Mouse (Mus musculus): ENCODE measurements around the gene Rps16. TPM values are rescaled to one million over a fixed set of nuclear protein-coding genes. Genes with fewer than 3 reads are reported as not detected.

Rps16 gene
- total RNA-seq, 2 experiments from 2014 or later, result 298 to 415 TPM

DNA sequence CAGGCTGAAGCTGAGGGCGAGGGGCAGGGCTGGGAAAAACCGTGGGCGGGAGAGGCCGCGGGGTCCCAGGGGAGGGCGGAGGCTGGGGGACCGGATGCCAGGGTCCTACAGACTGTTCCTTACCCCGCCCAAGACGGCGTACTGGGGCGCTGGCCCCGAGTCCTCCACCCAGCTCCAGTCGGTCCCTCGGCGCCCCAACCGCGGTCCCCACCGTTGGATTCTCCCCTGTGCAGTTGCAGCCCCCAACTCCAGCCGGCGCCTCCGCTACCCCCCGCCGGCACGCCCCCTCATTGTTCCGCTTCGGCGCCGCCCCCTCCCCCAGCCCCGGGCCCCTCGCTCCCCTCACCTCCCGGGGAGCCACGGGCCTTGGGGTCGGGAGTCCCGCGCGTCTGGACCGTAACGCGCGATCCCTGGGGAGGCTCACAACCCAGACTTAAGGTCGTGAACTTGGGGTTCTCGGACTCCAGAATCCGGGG is 21.1 kb downstream of the Rps16 start:
- intact Hi-C loops (cut with DNase I), result no loop called here
- DNase-seq, result peak in 1 of 2 experiments; percentile 74

DNA sequence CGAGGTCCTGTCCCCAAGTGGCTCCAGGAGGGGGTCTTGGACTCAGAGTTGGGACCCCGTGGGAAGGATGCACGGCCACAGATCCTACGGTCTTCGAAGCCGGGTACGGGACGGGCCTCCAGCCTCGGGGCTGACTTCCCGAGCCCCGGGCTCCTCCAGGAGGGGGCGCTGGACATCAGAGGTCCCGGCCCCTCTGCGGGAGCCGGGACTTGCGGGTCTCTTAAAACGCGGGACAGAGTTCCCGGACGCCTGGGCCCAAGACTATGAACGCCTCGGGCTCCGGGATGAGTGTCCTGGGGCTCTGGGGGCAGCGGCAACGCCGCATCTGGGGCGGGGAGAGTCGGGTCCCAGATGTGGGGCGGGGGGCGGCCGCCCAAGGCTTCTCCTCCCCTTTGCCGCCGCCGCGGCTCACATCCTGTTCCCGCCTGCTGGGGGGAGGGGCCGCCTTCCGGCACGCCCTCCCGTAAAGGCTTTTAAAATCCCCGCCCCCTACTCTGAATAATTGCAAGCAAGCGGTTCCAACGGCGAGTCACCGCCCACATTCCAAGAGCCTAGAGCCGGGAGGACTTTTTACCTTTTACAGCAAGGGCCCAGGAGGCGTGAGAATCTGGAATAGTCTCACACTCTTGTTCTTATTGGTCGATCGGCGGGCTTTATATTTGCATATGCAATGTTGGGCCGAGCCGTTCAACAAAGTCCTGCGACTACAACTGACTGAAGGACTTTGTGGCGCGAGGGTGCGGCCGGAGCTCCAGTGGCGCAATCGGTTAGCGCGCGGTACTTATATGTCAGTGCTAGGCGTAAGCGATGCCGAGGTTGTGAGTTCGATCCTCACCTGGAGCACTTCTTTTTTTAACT is 22.0 kb downstream of the Rps16 start, which contains the start of gene Plekhg2:
TSS of gene Plekhg2 (minus strand) at position 349 of the 858 bp plus-strand sequence.
- peak; percentile 96 to 99 for DNase-seq
- intact Hi-C loops (cut with DNase I), result loop anchor here (1.0 kb wide), 1 partner anchor 14 kb away; no protein-coding TSS in a partner anchor

DNA sequence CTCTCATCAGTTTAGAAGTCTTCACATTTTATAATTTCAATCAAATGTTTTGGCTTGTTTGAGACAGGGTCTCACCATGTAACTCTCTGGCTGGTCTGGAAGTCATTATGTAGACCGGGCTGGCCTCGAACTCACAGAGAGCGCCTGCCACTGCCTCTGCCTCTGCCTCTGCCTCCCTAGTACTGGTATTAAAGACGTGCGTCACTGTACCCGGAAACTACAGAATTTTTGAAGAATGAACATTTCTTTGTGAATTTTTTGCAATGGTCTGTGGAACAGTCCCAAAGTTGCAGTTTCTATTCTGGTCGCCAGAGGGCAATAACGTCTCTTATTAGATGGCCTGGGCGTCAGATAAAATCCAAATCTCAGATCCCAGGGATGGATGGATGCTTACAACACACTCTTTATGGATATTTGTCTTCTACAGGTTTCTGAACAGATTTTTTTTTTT is 22.7 kb downstream of the Rps16 start:
- intact Hi-C loops (cut with DNase I), result loop anchor here (1.0 kb wide), 1 partner anchor 13 kb away; no protein-coding TSS in a partner anchor
- DNase-seq, result peak in 1 of 2 experiments; percentile 72

DNA sequence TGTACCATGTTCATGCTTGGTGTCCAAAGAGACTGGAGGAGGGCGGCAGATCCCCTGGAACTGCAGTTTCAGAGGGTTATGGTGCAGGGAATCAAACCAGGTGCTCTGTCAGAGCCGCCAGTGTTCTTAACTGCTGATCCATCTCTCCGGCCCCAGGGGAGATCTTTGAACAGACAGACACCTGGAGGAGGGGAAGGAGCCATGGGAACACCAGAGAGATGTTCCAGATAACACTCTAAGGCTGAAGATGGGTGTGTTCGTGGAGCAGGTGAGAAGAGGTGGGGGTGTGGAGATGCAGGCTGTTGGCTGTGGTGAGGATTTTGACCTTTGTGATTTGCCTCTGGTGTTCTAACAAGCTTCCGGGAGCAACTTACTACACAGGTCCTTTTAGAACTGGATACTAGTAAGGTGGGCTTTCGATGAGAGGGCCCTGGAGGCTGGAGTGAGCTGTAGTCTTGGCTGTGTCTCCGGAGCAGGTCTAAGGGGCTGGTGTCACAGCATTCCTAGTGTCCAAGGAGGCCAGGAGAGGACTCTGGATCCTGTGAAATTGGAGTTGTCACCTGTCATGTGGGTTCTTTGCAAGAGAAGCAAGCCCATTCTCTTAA is 23.5 kb downstream of the Rps16 start:
- intact Hi-C loops (cut with DNase I), result loop anchor here (1.0 kb wide), 1 partner anchor 12 kb away; no protein-coding TSS in a partner anchor
- DNase-seq, result no peak

DNA sequence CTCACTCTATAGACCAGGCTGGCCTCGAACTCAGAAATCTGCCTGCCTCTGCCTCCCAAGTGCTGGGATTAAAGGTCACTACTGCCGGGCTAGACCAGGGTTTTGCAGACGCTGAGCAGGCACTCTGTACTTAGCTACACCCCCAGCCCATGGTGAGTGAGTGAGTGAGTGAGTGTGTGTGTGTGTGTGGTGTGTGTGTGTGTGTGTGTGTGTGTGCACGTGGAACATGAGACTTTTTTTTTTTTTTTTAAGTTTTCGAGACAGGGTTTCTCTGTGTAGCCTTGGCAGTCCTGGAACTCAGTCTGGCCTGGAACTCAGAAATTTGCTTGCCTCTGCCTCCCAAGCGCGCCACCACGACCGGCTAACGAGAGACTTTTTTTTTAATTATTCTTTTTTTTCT is 24.2 kb downstream of the Rps16 start:
- DNase-seq, result no peak
- intact Hi-C loops (cut with DNase I), result no loop called here

DNA sequence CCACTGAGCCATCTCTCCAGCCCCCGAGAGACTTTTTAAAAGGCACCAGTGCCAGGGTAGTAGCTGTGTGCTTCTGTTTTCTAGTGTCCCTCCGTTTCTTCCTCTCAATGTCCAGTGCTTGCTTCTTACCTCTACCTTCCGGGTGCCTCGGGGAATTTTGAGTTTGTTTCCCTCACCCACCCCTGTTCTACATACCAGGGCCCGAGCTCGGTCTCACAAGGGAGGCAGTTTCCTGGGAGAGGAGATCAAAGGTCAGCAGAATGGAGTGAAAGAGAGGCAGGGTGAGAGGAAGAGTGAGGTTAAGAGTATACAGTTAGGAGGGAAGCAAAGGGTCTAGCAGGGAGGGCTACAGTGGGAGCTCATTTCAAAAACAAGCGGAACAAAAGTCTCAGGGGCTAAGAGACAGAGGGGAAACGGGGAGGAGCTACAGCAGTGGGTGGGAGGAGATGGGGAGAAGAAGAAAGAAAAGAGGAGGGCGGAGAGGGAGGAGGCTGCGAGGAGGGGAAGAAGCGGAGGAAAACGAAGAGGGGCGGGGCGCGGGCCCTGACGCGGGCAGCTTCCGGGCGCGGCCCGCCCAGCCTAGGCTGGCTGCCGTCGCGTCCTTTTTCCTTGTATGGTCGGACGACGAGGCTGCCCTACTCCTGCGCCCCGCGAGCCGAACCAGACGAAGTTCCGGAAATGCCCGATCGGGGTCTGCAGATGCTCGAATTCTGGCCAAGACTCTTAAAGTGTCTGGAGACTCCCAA is 24.9 kb downstream of the Rps16 start:
- peak; percentile 84 to 91 for DNase-seq
- intact Hi-C loops (cut with DNase I), result no loop called here

DNA sequence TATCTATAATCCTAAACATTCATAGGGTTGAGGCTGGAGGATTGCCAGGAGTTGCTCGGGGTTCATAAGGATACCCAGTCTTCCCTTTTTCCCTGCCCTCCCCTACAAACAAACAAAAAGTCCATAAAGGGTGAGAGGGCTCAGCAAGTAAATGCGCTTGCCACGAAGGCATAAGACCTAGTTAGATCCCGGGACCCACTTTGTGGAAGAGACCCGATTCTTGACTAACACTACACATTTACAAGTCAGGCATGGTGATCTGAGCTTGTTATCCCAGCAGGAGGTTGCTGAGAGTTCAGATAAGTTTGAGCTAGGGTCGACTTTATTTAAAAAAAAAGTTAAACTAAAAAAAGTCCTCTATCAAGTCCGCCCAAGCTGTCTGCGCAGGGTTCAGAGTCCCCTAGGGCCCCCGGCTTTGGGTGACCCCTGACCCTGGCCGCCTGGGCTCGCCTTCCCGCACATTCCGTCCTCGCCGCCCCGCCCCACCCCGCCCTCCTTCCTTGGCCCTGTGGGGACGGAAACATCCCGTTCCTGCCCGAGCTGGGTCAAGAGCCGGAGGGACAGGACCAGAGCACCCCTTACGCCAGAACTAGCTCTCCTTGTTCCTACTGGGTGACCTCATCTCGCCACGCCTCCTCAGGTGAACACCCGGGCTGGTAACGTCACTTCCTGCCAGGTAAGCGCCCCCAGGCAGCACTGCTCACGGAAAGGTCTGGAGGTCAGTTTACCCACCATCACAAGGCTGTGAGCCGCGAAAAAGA is 25.7 kb downstream of the Rps16 start:
- DNase-seq, result peak; percentile 72 to 87
- intact Hi-C loops (cut with DNase I), result no loop called here

DNA sequence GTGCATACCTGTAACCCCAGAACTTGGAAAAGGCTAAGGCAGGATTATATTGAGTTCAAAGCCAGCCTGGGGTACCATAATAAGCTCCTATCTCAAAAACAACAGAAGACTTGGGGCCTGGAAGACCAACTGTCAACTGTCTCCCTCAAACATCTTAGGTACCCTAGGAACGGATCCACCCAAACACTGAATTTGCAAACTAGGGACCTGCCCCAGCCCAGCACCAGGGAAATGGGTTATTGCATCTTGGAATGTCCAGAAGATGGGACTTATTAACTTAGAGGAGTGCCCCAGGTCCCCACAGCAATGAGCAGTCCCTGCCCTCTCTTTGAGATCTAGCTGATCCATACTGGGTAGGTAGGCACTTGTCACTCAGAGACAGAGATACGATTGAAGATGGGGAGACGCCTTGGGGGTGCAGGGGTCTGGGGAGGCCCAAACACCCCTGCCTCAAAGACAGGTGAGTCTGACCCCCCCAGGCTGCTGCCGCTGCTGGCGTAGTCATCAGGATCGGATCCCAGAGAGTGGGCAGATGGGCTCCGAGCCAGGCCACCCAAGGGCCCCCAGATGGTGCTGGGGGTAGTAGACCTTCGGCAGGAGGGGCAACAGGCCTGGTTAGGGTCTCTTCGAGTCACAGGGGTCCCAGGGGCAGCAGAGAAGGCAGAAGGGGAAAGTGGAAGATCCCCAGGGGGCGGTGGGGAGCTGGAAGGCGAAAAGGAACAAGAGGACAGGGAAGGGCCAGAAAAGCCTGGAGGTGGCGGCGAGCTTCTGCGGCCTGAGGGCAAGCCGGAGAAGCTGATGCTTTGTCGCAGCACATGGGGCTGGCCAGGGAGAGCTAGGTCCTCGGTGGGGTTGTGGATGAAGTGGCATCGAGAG is 27.0 kb downstream of the Rps16 start:
- intact Hi-C loops (cut with DNase I), result no loop called here
- peak in 1 of 2 experiments; percentile 53 for DNase-seq

DNA sequence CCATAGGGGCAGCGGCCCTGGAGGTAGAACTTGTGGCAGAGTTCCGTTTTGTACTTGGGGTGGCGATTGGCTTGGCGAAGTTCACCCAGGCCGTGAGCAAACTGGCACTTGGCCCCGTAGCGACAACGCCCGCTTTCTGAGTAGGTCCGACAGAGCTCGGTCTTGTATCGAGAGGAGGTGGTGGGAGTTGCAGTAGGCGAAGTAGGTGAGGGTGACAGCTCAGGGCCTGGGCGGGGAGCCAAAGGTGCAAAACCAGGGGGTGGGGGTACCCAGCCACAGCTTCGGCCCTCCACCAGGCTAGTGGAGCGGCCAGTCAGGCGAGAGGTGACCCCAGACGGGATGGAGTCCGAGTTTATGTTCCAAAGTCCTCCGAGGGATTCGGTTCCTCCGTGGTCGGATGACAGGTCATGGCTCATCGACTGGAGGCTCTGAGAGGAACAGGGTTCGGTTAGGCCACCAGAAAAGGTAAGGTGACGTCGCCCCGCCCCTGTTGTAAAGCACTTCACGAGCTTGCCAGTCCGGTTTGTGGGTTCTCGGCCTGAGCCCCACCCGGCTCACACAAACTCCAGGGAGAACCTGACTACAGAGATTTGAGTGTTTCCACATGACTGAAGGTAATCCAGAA is 27.7 kb downstream of the Rps16 start:
- peak; percentile 58 to 67 for DNase-seq
- intact Hi-C loops (cut with DNase I), result no loop called here

DNA sequence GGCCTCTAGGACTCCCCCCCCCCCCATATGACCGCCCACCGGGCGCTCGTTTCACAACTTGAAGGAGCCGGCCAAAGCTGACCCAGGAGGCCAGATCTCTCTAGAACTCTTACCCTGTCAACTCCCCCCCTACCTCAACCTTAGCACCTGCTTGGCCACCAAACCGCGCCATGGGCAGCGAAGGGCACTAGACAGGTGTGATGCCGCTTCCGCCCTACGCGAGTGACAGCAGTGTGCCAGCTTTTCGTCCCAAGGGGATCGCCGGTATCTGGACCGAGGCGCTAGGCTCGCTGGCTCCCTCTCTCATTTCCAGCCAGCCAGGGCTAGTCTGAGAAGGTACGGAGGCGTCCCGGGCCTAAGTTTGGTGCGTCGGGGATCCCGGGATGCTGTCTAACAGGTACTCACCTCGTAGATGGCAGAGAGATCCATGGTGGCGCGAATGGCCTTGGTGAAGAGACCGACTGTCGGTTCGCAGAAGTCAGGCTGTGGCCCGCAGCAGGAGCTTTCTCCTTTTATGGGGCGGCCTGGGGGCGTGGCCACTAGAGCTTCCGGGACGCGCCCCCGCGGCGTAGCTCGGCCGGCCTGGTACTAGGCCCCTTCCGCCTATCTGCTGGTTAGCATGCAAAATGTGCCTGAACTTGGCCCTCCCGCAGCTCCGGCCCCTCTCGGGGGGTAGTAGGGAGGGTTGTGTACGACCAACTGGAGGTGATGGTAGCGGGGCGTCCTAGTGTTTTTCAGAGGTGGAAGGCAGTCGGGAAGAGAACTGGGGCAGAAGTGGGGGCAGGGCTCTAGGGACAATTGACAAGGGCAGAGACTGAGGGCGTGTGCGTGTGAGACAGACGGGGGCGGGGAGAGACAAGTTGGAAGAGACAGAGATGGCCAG is 28.6 kb downstream of the Rps16 start:
- DNase-seq, result peak; percentile 96
- intact Hi-C loops (cut with DNase I), result no loop called here

DNA sequence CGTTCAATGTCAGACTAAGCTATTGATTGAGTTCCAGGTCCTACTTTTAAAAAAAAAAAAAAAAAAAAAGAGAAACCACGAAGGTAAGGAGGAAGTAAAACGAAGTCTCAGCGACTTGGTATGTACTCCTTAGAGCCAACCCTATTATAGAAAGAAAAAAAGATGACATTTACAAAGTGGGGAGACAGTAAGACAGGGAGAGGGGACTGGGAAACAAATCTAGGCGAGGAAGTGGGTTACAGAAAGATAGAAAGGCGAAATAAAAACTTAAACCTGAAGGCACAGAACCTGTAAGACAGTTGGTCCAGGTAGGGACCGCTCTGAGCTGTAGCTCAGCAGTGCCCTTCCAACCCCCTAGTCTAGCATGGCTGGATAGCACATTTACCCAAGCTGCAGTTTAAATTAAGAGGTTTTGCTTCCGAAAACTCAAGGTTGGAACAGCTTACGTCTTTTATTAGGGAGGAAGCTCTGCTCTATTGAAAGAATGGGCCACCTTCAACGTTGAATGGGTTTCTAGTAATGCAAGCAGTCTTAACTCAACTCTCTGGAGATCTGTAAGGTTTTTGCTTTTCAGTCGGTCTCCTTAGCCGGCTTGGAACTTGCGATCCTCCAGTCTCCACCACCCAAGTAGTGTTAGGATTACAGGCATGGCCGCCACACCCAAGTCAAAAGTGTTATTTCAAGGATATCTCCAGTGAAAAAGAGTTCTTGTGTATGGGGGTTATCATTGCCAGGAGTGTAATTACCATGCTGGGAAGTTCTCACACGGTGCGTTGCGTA is 30.0 kb downstream of the Rps16 start, which contains the start of gene Zfp36:
TSS of gene Zfp36 (minus strand) at position 17 of the 780 bp plus-strand sequence.
- DNase-seq, result no peak
- intact Hi-C loops (cut with DNase I), result no loop called here

DNA sequence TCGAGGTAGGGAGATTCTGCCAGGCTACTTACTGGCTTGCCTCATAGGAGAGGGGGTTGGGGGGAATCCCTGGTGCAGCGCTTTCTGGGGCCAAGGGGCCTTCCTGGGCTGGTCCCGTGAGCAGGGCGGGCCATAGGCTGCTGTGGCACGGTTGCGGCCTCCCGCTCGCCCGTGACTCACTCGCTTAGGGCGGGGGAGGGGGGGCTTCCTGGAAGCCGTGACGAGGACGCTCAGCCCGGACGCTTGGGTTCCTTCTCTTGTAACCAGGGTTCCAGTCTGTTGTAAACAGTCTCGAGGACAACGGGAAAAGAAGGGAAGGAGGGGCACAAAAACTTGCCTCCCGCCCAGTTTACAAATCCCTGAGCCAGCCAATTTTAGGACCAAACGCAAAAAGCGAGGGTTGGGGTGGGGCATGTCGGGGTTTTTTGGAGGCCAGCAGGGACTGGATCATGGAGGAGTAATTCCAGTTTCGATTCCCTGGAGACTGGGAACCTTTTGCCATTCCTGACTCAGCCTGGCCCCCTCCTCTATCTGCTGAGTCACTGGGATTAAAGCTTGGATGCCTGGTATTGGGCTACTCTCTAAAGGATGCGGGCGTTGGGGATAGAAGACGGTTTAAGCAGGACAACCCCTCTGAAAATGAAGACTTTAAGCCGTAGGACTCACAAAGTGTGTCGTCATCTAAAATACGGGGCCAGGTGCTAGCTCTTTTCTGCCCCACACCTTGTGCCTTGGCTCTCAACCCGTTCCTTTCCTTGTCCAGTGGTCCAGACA is 30.8 kb downstream of the Rps16 start:
- peak; percentile 72 to 81 for DNase-seq
- intact Hi-C loops (cut with DNase I), result no loop called here

DNA sequence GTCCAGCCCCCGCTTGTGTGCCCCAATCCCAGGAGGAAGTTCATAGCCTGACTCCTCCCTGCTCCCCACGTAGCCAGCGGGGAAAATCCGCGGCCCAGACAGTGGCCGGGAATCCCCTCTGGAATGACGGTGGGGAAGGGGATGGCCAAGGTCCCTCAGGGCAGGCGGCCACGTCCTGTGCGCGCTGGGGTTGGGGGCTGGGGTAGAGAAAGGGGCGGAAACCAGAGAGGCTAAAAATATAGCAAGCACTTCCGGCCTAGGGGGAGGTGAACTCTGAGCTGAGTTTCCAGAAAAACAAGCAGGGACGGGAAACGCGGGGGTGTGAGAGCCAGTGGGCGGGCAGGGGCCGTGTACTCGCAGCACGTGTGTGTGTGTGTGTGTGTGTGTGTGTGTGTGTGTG is 31.5 kb downstream of the Rps16 start:
- peak; percentile 76 to 78 for DNase-seq
- intact Hi-C loops (cut with DNase I), result no loop called here

DNA sequence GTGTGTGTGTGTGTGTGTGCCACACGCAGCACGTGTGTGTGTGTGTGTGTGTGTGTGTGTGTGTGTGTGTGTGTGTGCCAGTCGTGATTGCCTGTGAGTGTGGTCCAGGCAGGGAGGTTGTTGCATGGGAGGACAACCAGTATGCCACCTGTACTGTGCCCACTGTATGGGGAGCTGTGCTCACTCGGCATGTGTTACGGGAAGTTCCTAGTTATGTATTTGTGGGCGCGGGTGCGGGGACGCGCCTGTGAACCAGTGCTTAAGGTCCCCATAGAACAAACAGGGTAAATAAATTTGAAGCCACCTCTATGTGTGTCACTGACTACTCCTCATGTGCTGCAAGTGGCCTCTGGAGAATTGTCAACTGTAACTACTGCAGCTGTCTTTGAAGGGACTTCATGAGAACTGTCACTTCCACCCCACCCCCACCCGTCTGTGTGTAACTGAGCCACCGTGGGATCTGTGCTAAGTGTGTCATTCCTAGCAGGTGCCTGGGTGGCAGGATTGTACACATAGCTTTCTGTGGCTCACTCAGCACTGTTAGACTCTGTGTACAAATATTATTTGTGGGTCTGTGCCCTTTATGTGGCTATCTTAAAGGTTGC is 32.0 kb downstream of the Rps16 start:
- intact Hi-C loops (cut with DNase I), result no loop called here
- no peak for DNase-seq

DNA sequence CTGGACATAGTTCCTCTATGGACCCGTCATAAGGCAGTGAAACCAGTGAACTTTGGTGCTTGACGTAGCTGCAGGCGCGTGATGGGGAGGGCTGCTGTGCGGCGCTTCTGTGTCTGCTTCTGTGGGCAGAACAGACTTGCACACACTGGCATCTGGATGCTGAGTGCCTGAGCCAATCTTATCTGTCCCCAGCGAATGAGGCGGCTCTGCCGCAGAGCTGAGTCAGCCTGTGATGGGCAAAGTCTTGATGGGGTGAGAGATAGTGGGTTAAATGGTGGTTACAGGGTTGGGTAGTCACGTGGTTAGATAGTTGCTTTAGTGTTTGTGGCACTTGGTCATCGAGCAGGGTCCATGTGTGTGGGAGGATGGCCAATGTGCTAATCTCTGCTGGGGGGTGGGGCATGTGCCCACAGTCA is 32.5 kb downstream of the Rps16 start:
- DNase-seq, result peak in 1 of 2 experiments; percentile 26
- intact Hi-C loops (cut with DNase I), result no loop called here
